Mouse (Mus musculus) bone marrow, adult 2 months (tissue): ENCODE data around the gene Hibadh.

Source experiments
- CTCF ChIP-seq: fragments of 200-500 bp; IDR thresholded peaks from 2 replicates; pipeline ENCODE4 v1.5.1; 2011; ENCODE audit warnings: low read length, control low read depth; ENCODE audit not compliant: control insufficient read depth, insufficient read depth
- POLR2A ChIP-seq: fragments of 200-500 bp; IDR thresholded peaks from 2 replicates; pipeline ENCODE4 v1.6.1; 2011; ENCODE audit warnings: low read depth, mild to moderate bottlenecking, control low read depth, low read length, borderline replicate concordance; ENCODE audit not compliant: control insufficient read depth

DNA sequence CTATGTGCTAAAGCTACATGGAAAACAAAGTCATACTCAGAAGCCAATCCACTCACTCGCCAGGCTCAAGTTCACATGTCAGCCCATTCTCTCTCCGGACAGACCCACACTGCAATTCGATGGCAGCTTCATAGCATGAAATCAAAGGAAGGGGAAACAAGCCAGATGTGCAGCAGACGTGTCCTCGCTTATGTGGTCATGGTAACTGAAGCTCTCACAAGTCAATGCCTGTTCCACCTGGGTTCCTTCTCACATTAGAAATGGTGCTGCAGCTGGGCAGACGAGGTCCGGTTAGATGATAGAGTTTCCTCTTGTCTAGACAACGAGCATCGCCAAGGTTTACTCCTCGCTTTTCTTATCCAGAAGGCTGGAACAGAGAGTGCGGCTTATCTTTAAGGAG, 8.6 kb upstream of the Hibadh start:
- TF ChIP-seq CTCF: no peak
- no peak for TF ChIP-seq POLR2A
